ENCODE assay signal across 10 mouse cellular contexts in the genomic region with DNA sequence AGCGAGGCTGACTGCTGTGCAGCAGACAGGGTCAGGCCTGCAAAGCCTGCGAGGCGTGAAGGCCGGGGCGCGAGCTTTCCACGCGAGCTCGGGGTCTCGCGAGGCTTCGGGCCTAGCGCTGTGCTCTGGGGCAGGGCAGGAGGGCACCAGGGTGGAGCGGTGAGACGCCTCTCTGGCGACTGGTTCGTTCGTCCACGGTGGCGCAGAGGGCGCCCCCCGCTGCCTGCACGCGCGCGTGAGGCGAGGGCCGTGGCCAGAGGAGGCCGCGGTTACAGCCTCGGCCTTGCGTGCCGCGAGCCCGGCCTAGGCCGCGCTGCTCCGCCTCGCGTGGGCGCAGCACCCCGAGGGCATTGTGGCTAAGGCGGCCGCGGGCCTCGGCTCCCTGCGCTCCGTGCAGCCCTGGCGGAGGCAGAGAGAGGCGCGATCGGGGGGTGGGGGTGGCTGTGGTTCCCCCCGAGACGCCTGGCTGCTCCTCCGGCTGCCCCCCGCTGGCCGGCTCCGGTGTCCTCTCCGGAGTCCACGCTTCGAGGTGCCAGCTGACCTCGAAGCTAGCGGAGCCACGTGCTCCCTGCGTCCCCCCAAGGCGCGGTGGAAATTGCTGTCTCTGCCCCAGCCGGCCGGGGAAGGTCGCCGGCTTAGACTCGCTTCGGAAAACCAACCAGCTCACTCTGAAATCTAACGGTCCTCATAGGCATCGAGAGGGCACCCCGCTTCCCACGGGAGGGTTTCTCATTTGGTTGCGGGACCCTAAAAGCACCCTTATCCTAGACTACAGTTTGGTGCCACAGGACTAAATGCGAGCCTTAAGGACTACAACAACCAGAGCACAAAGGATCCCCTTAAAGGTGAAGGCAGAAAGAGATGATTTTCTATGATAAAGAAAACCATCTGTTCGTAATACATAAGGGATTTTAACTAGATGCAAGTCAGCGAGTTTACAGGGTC. TPM values are rescaled to one million over a fixed set of nuclear protein-coding genes. Genes with fewer than 3 reads are reported as not detected.
DNase-seq lines count a peak whose midpoint lies in the region; ATAC-seq lines count a peak whose summit lies in the region.
"Had no signal": no experiment of that assay in that cellular context is flagged by ENCODE, and none has a peak within 500 bp of the region (broad histone marks: within the 10 kb centered on the region; RNA-seq: fewer than 3 reads in every experiment).

No protein-coding gene starts in this region.

- peak overlapping the region; percentile 5; the same call in 1 of the 2 replicates for H3K9ac ChIP-seq in heart, embryonic 13.5 days
- no peak overlapping the region for H3K9ac ChIP-seq in midbrain, embryonic 16.5 days (ENCODE audit: low read depth, low read length)

- H3K4me2 ChIP-seq in heart, embryonic 13.5 days, result peak overlapping the region; percentile 61
- H3K4me2 ChIP-seq in midbrain, embryonic 16.5 days (ENCODE audit: low read length), result peak overlapping the region; percentile 38

- 1% methylated on average over 81 of the region's 81 CpGs for WGBS in heart, embryonic 13.5 days
- 2% methylated on average over 81 of the region's 81 CpGs for WGBS in hindbrain, embryonic 10.5 days
- WGBS in midbrain, embryonic 16.5 days, result 1% methylated on average over 75 of the region's 81 CpGs

- peak overlapping the region; percentile 40 for H3K4me3 ChIP-seq in heart, embryonic 13.5 days
- H3K4me3 ChIP-seq in hindbrain, embryonic 10.5 days, result peak overlapping the region; percentile 30
- peak overlapping the region; percentile 19 for H3K4me3 ChIP-seq in midbrain, embryonic 16.5 days (ENCODE audit: low read depth, low read length)

- ATAC-seq in heart, embryonic 13.5 days (ENCODE audit: extremely low read depth, insufficient number of reproducible peaks, low FRiP score, low TSS enrichment), result no peak
- ATAC-seq in midbrain, embryonic 16.5 days, result peak; percentile 26; the same call in 1 of the 2 replicates
- ATAC-seq in inflammation-experienced regulatory T-cells, adult 6 months, result no peak
- ATAC-seq in frontal cortex, adult (ENCODE audit: low TSS enrichment), result no peak
- ATAC-seq: Patski had no signal

- DNase-seq in heart, adult 11 months, result no peak
- peak; percentile 66 for DNase-seq in embryo, embryonic 10.5 days (ENCODE audit: low spot score)
- DNase-seq in hindbrain, embryonic 10.5 days (ENCODE audit: low spot score), result peak; percentile 58
- DNase-seq in B cell, adult 2 months, result no peak

- H3K36me3 ChIP-seq in heart, embryonic 13.5 days, result no peaks in the 10 kb centered on the region
- H3K36me3 ChIP-seq in hindbrain, embryonic 10.5 days, result no peaks in the 10 kb centered on the region
- H3K36me3 ChIP-seq in midbrain, embryonic 16.5 days (ENCODE audit: control insufficient read depth, insufficient read depth, low read length), result no peaks in the 10 kb centered on the region

- no peaks in the 10 kb centered on the region for H3K9me3 ChIP-seq in heart, embryonic 13.5 days
- no peaks in the 10 kb centered on the region for H3K9me3 ChIP-seq in hindbrain, embryonic 10.5 days
- no peaks in the 10 kb centered on the region for H3K9me3 ChIP-seq in midbrain, embryonic 16.5 days (replicated peaks; ENCODE audit: control insufficient read depth, low read length, poor library complexity, severe bottlenecking)

- H3K27ac ChIP-seq in heart, embryonic 13.5 days (replicated peaks), result no peak overlapping the region
- H3K27ac ChIP-seq in hindbrain, embryonic 10.5 days, result no peak overlapping the region
- peak overlapping the region; percentile 38 for H3K27ac ChIP-seq in midbrain, embryonic 16.5 days (ENCODE audit: low read length)

- H3K4me1 ChIP-seq in heart, embryonic 13.5 days, result peaks cover 26% of the 10 kb centered on the region
- peaks cover 29% of the 10 kb centered on the region for H3K4me1 ChIP-seq in hindbrain, embryonic 10.5 days (replicated peaks)
- H3K4me1 ChIP-seq in midbrain, embryonic 16.5 days (ENCODE audit: control insufficient read depth, insufficient read depth, low read length), result peaks cover 10% of the 10 kb centered on the region

- H3K27me3 ChIP-seq in heart, embryonic 13.5 days (replicated peaks), result peaks cover 96% of the 10 kb centered on the region
- peaks cover 100% of the 10 kb centered on the region for H3K27me3 ChIP-seq in hindbrain, embryonic 10.5 days (ENCODE audit: insufficient read depth, poor library complexity, severe bottlenecking)
- peaks cover 61% of the 10 kb centered on the region for H3K27me3 ChIP-seq in midbrain, embryonic 16.5 days (ENCODE audit: control insufficient read depth, insufficient read depth, low read depth, low read length)

RNA-seq across cellular contexts. Expression of gene Otp, which starts 10.2 kb away (rescaled TPM):
- polyA plus RNA-seq in heart, embryonic 13.5 days (2015; fragmentation: Nextera tagmentation; extraction: Ambion mirVana), result 0.06 TPM in 1 of 2 replicates, not detected in the other
- polyA plus RNA-seq in hindbrain, embryonic 10.5 days (2016; fragmentation: Nextera tagmentation; extraction: Ambion mirVana), result 2.2 and 4.0 TPM in 2 replicates
- polyA plus RNA-seq in midbrain, embryonic 16.5 days (2015; fragmentation: Nextera tagmentation; extraction: Ambion mirVana), result 3.2 and 4.7 TPM in 2 replicates
- polyA plus RNA-seq in inflammation-experienced regulatory T-cells, adult 6 months (2017; shearing (Covaris generic)), result not detected
- polyA plus RNA-seq: gonadal fat pad, adult 2 months; Patski had no signal

Comparison
In these comparisons a context has a peak if more than half of its experiments do, and no peak if none do; other contexts are left out.
1. DNase-seq: peak in embryo, embryonic 10.5 days (single experiment) and hindbrain, embryonic 10.5 days (single experiment); none in heart, adult 11 months (single experiment) and B cell, adult 2 months (0 of 2).
2. Peak in every context shown above with its lines, with median percentiles within 50 percentile points of each other: H3K4me3 ChIP-seq.